ENCODE assay signal across 7 mouse cellular contexts in the genomic region with DNA sequence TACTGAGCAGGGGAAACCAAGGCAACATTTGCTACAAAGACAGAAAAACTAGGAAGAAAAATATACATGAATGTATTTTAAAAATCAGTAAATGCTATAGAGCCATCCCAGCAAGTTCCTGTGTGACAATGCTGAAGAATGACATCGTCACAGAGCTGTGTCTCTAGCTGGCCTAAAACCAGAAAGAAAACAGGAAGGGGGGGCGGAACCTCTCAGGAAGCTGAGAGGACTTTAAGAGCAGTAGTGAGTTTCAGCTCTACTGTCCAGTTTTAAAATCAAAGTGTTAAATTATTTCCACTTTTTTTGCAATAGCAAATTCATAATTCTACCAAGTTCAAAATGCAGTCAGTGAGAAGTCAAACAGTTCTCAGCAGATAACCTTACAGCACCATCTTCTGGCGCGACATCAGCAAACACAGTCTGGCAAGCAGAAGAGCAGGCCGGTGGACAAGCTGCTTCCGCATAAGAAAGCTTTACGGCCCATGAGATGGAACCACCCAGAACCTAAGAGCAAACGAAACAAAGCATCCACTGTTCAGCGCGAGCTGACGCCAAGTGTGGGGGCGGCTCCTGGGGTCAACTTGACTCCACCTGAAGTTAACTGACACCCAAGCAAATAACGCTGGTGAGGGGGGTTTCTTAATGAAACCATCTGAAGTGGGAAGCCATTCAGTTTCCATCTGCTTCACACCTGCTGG. TPM values are rescaled to one million over a fixed set of nuclear protein-coding genes. Genes with fewer than 3 reads are reported as not detected.
DNase-seq lines count a peak whose midpoint lies in the region; TF ChIP-seq lines count a peak whose summit lies in the region.

No protein-coding gene starts in this region.

- no peak overlapping the region for H3K27ac ChIP-seq in kidney, adult 2 months (ENCODE audit: insufficient read depth, low read depth, low read length)
- H3K27ac ChIP-seq in embryonic facial prominence, embryonic 10.5 days (replicated peaks) = no peak overlapping the region; the same call in 1 of the 2 replicates

- TF ChIP-seq POLR2A in kidney, adult 2 months (IDR thresholded peaks at IDR 0.05; ENCODE audit: low read depth, low read length) = no peak

- WGBS in kidney, adult 2 months = 46% methylated on average over 13 of the region's 13 CpGs
- WGBS in embryonic facial prominence, embryonic 10.5 days = 57% methylated on average over 13 of the region's 13 CpGs

- H3K4me3 ChIP-seq in kidney, adult 2 months (ENCODE audit: insufficient read depth, low read depth, low read length) = no peak overlapping the region
- H3K4me3 ChIP-seq in embryonic facial prominence, embryonic 10.5 days = no peak overlapping the region

- no peaks in the 10 kb centered on the region for H3K4me1 ChIP-seq in kidney, adult 2 months (ENCODE audit: control insufficient read depth, insufficient read depth, low read length)
- H3K4me1 ChIP-seq in embryonic facial prominence, embryonic 10.5 days = peaks cover 29% of the 10 kb centered on the region

- peaks cover 2% of the 10 kb centered on the region; the same call in 1 of the 2 replicates for H3K36me3 ChIP-seq in kidney, adult 2 months (ENCODE audit: control insufficient read depth, insufficient read depth, low read length)
- peaks cover 66% of the 10 kb centered on the region for H3K36me3 ChIP-seq in embryonic facial prominence, embryonic 10.5 days (replicated peaks)
- H3K36me3 ChIP-seq in splenic B cell, adult 2 months (ENCODE audit: control insufficient read depth, insufficient read depth, low read length, poor library complexity, severe bottlenecking) = peaks cover 14% of the 10 kb centered on the region

- no peak for TF ChIP-seq CTCF in kidney, adult 2 months (conservative IDR thresholded peaks at IDR 0.05; ENCODE audit: insufficient read depth, insufficient read length, low read depth, low read length)

- no peaks in the 10 kb centered on the region for H3K27me3 ChIP-seq in kidney, adult 2 months (replicated peaks; ENCODE audit: control insufficient read depth, insufficient read depth, low read length)
- no peaks in the 10 kb centered on the region for H3K27me3 ChIP-seq in embryonic facial prominence, embryonic 10.5 days (replicated peaks; ENCODE audit: low read depth, poor library complexity, severe bottlenecking)
- no peaks in the 10 kb centered on the region for H3K27me3 ChIP-seq in splenic B cell, adult 2 months (ENCODE audit: control insufficient read depth, insufficient read depth, low read length, poor library complexity, severe bottlenecking)

- DNase-seq in kidney, adult 2 months = peak; percentile 46
- DNase-seq in kidney, adult 9 months = no peak
- DNase-seq in ES-CJ7 (ENCODE audit: low read depth, low spot score) = peak; percentile 55
- peak; percentile 57 for DNase-seq in embryonic facial prominence, embryonic 10.5 days (ENCODE audit: low spot score)
- peak; percentile 30 to 39 for DNase-seq in layer of hippocampus, postnatal 36 days
- DNase-seq in splenic B cell, adult 2 months (ENCODE audit: low read depth, low spot score) = peak; percentile 38
- no peak for DNase-seq in urinary bladder, postnatal 10 days (ENCODE audit: low spot score)

- no peaks in the 10 kb centered on the region for H3K9me3 ChIP-seq in embryonic facial prominence, embryonic 10.5 days

RNA-seq across cellular contexts. Expression of a gene that starts 23.3 kb away (rescaled TPM):
- polyA plus RNA-seq in kidney, adult 2 months (2012; rRNA removed) = 2.5 and 4.1 TPM in 2 replicates
- 18.8 and 21.1 TPM in 2 replicates for polyA plus RNA-seq in embryonic facial prominence, embryonic 10.5 days (2016; fragmentation: Nextera tagmentation; extraction: Ambion mirVana)
- 10 to 100 TPM; 11.0 to 11.4 TPM for total RNA-seq in layer of hippocampus, postnatal 36 days (2021)

Comparison
In these comparisons a context has a peak if more than half of its experiments do, and no peak if none do; other contexts are left out.
1. DNase-seq: peak in kidney, adult 2 months (single experiment), ES-CJ7 (single experiment), embryonic facial prominence, embryonic 10.5 days (single experiment), layer of hippocampus, postnatal 36 days (2 of 2) and splenic B cell, adult 2 months (single experiment); none in kidney, adult 9 months (single experiment) and urinary bladder, postnatal 10 days (single experiment).